Mouse (Mus musculus) spleen, postnatal 36 days (tissue): ENCODE results near the gene Asb14.

Source experiments
- DNase-seq, 2 experiments: peaks; one replicate each; pipeline ENCODE4 v3.0.0; 2022; ENCODE audit warnings: low spot score in 2 of 2, mixed read lengths in 1 of 2

The Asb14 gene

DNA sequence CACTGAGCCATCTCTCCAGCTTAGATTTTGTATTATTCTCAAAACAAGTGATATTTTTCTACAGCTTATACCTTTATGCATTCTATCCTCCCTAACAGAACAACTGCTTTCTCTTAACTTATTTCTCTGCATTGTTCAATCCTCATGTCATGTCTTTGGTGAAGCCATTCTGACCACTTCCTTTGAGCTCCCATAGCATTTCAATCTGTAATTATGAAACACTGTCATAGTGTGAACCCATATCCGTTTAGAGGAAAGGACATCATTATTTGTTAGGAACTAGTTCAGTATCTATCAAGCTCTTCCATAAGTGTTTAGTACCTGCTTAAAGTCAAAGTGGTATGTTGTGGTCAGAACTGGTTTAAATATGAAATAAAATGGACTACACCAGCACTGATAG lies 66.2 kb downstream of the Asb14 start:
- DNase-seq, result no peak
